Mouse (Mus musculus): ENCODE results near the gene Tnfrsf18. TPM values are rescaled to one million over a fixed set of nuclear protein-coding genes. Genes with fewer than 3 reads are reported as not detected.

The Tnfrsf18 gene
- polyA plus RNA-seq, 1 experiment: not detected

DNA sequence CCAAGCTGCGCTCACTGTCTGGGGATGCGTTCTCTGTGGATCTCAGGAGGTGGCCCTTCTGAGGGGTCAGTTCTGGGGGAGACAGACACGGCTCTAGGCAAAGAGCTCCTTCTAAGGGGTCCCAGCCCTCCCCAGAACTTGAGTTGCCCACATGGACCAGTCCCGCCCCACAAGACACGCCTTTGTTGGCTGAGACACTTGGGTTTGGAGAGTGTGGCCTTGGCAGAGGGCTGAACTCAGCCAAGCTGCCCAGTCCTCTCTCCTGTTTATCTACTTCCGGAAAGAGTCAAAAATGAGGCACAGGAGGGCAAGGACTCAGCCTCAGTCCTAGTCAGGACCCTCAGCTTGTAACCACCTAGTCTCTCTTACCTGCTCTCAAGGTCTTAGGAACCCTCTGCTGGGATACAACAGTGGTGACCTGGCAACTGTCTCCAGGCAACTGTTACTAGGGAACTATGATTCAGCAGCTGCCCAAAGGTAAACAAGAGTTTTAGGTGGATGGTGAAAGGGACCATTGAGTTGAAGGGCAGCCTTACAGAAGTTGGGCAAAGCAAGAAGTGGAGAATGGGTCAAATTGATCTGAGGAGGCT, 24.5 kb downstream of the Tnfrsf18 start:
- H3K27ac ChIP-seq (ENCODE audit: control insufficient read depth, insufficient read depth, low read depth, low read length): peak overlapping the region; percentile 59; the same call in 1 of the 2 replicates
- H3K4me1 ChIP-seq (ENCODE audit: control insufficient read depth, insufficient read depth, low read length): no peaks in the 10 kb centered on the region
- TF ChIP-seq CTCF (IDR thresholded peaks at IDR 0.05; ENCODE audit: control insufficient read depth, insufficient read depth, insufficient replicate concordance, low read depth, low read length) (no peak), POLR2A (IDR thresholded peaks at IDR 0.05; ENCODE audit: control insufficient read depth, low read depth, low read length) (no peak; the same call in 1 of the 2 replicates)
- H3K36me3 ChIP-seq (ENCODE audit: control insufficient read depth, insufficient read depth, low read length): no peaks in the 10 kb centered on the region
- H3K4me3 ChIP-seq (ENCODE audit: control insufficient read depth, low read depth, low read length): peak overlapping the region; percentile 83
- H3K27me3 ChIP-seq (ENCODE audit: control insufficient read depth, insufficient read depth, low read length): no peaks in the 10 kb centered on the region

DNA sequence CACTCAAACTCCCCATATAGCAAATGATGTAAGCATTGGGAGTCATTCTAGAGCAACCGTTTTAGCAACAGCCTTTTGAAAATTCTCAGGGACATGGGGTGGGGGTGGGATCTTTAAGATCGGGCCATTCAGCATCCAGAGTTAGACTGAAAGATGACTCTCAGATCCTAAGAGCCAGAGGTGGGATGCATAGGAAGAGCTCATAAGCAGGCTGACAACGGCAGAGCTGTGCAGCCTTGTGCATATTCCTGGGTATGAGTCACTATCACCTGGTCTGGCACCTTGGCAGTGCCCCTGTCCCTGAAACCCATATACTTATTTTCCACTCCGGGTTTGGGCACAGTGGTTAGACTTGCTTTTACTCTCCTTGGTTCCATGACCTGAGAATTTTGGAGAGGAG, 27.1 kb downstream of the Tnfrsf18 start:
- TF ChIP-seq POLR2A (IDR thresholded peaks at IDR 0.05; ENCODE audit: control insufficient read depth, low read depth, low read length) (no peak), CTCF (IDR thresholded peaks at IDR 0.05; ENCODE audit: control insufficient read depth, insufficient read depth, insufficient replicate concordance, low read depth, low read length) (no peak)
- no peak overlapping the region for H3K27ac ChIP-seq (ENCODE audit: control insufficient read depth, insufficient read depth, low read depth, low read length)
- H3K27me3 ChIP-seq (ENCODE audit: control insufficient read depth, insufficient read depth, low read length): no peaks in the 10 kb centered on the region
- no peaks in the 10 kb centered on the region for H3K4me1 ChIP-seq (ENCODE audit: control insufficient read depth, insufficient read depth, low read length)
- no peak overlapping the region for H3K4me3 ChIP-seq (ENCODE audit: control insufficient read depth, low read depth, low read length)
- H3K36me3 ChIP-seq (ENCODE audit: control insufficient read depth, insufficient read depth, low read length): no peaks in the 10 kb centered on the region

DNA sequence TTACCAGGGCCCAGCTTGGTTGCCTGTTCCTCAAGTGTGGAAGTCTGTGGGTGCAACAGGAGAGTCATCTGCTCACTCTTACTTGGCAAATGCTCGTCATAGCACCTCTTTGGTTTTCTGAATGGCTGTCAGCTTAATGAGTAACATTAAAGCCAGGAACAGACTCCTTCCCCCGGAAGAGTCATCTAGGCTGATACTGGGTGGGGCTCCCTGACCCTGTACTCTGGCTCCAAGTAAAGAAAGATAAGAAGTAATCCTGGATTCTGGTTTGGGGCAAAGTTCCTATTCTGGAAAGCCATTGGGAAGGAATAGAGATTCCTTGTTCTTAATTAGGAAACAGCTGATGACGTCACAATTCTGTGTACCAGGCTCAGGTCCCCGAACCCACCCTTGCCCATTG, 28.2 kb downstream of the Tnfrsf18 start:
- TF ChIP-seq CTCF (IDR thresholded peaks at IDR 0.05; ENCODE audit: control insufficient read depth, insufficient read depth, insufficient replicate concordance, low read depth, low read length) (no peak), POLR2A (IDR thresholded peaks at IDR 0.05; ENCODE audit: control insufficient read depth, low read depth, low read length) (no peak)
- Histone ChIP-seq H3K4me1 (ENCODE audit: control insufficient read depth, insufficient read depth, low read length) (no peaks in the 10 kb centered on the region), H3K4me3 (ENCODE audit: control insufficient read depth, low read depth, low read length) (no peak overlapping the region), H3K27me3 (ENCODE audit: control insufficient read depth, insufficient read depth, low read length) (no peaks in the 10 kb centered on the region), H3K27ac (ENCODE audit: control insufficient read depth, insufficient read depth, low read depth, low read length) (no peak overlapping the region), H3K36me3 (ENCODE audit: control insufficient read depth, insufficient read depth, low read length) (no peaks in the 10 kb centered on the region)

DNA sequence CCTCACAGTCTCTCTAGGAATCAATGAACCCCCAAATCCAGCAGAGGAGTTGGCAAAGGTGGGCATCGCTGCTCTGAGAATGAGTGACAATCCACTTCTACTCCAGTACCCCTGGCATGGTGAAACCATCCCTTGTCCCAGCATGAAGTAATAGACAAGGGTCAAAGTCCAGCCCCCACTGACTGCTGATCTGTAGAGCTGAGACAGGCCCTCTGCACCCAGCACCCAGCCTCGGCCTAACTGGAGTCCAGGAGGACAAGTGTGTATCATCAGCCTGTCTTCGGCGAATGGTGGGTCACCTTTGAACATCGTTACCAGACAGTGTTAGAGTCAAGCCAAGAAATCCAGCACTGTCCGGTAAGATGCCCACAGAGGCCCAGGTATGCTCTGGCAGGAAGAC, 28.6 kb downstream of the Tnfrsf18 start:
- H3K27ac ChIP-seq (ENCODE audit: control insufficient read depth, insufficient read depth, low read depth, low read length): no peak overlapping the region
- no peaks in the 10 kb centered on the region for H3K4me1 ChIP-seq (ENCODE audit: control insufficient read depth, insufficient read depth, low read length)
- H3K27me3 ChIP-seq (ENCODE audit: control insufficient read depth, insufficient read depth, low read length): no peaks in the 10 kb centered on the region
- no peak overlapping the region for H3K4me3 ChIP-seq (ENCODE audit: control insufficient read depth, low read depth, low read length)
- no peaks in the 10 kb centered on the region for H3K36me3 ChIP-seq (ENCODE audit: control insufficient read depth, insufficient read depth, low read length)
- TF ChIP-seq POLR2A (IDR thresholded peaks at IDR 0.05; ENCODE audit: control insufficient read depth, low read depth, low read length) (no peak), CTCF (IDR thresholded peaks at IDR 0.05; ENCODE audit: control insufficient read depth, insufficient read depth, insufficient replicate concordance, low read depth, low read length) (no peak)

DNA sequence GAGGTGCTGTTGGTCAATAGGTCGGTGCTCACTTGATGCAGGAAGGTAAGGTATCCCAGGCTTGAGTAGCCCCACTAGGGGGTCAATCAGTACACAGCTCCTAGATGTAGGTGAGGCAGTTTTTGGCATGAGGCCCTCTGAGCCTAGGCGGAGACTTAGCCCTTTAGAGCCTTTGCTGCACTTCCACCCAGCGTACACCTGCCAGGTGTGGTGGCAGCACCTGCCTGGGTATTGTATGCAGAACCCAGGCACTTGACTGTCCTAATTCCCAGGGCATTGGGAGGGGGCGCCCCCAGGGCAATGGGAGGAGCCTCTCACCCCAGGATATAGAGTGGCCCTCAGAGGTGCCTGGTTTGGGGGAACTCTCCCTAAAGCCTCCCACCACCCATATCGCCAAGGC, 29.2 kb downstream of the Tnfrsf18 start:
- Histone ChIP-seq H3K36me3 (ENCODE audit: control insufficient read depth, insufficient read depth, low read length) (no peaks in the 10 kb centered on the region), H3K27me3 (ENCODE audit: control insufficient read depth, insufficient read depth, low read length) (no peaks in the 10 kb centered on the region), H3K4me1 (ENCODE audit: control insufficient read depth, insufficient read depth, low read length) (no peaks in the 10 kb centered on the region), H3K4me3 (ENCODE audit: control insufficient read depth, low read depth, low read length) (no peak overlapping the region), H3K27ac (ENCODE audit: control insufficient read depth, insufficient read depth, low read depth, low read length) (no peak overlapping the region)
- TF ChIP-seq POLR2A (IDR thresholded peaks at IDR 0.05; ENCODE audit: control insufficient read depth, low read depth, low read length): no peak
- TF ChIP-seq CTCF (IDR thresholded peaks at IDR 0.05; ENCODE audit: control insufficient read depth, insufficient read depth, insufficient replicate concordance, low read depth, low read length): no peak

DNA sequence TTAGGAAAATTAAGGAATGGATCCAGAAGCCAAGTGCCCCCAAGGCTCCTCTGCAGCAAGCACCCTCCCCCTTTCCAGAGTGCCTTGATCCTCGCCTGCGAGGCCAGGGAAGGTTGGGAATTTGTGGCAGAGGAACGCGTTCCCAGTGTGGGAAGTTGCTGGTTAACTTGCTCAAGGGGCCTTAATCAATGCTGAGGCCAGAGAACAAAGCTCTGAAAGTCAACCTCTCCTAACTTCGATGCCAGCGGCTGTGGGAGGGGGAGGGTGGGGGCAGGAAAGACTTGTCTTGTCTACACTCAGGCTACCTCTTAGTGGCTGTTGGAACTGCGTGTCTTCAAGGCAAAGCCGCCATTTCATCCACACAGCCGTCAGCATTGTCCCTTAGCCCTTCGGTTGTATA, 31.7 kb downstream of the Tnfrsf18 start:
- Histone ChIP-seq H3K27me3 (ENCODE audit: control insufficient read depth, insufficient read depth, low read length) (no peaks in the 10 kb centered on the region), H3K27ac (ENCODE audit: control insufficient read depth, insufficient read depth, low read depth, low read length) (no peak overlapping the region), H3K4me1 (ENCODE audit: control insufficient read depth, insufficient read depth, low read length) (no peaks in the 10 kb centered on the region), H3K36me3 (ENCODE audit: control insufficient read depth, insufficient read depth, low read length) (no peaks in the 10 kb centered on the region), H3K4me3 (ENCODE audit: control insufficient read depth, low read depth, low read length) (no peak overlapping the region)
- no peak for TF ChIP-seq CTCF (IDR thresholded peaks at IDR 0.05; ENCODE audit: control insufficient read depth, insufficient read depth, insufficient replicate concordance, low read depth, low read length)
- TF ChIP-seq POLR2A (IDR thresholded peaks at IDR 0.05; ENCODE audit: control insufficient read depth, low read depth, low read length): no peak

DNA sequence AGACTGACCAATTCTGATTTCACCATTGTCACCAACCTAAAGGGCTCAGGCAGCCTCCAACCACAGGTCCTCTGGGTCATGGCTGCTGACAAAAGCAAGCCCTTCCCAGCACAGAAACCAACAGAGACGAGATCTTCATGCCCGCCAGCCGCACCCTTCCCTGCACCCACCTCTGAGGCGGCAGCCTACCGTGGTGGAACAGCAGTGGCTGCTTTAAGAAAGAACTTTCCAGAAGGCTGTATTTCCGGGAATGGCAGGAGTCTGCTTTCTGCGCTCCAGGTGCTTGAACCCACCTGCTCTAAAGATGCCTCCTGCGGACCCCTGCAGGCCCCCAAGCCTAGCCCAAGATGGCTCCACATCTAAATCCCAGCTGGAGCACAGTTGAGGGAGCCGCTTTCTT, 32.9 kb downstream of the Tnfrsf18 start:
- H3K4me3 ChIP-seq (ENCODE audit: control insufficient read depth, low read depth, low read length): no peak overlapping the region
- H3K27me3 ChIP-seq (ENCODE audit: control insufficient read depth, insufficient read depth, low read length): no peaks in the 10 kb centered on the region
- TF ChIP-seq POLR2A (IDR thresholded peaks at IDR 0.05; ENCODE audit: control insufficient read depth, low read depth, low read length) (no peak), CTCF (IDR thresholded peaks at IDR 0.05; ENCODE audit: control insufficient read depth, insufficient read depth, insufficient replicate concordance, low read depth, low read length) (no peak)
- H3K36me3 ChIP-seq (ENCODE audit: control insufficient read depth, insufficient read depth, low read length): no peaks in the 10 kb centered on the region
- H3K27ac ChIP-seq (ENCODE audit: control insufficient read depth, insufficient read depth, low read depth, low read length): no peak overlapping the region
- H3K4me1 ChIP-seq (ENCODE audit: control insufficient read depth, insufficient read depth, low read length): no peaks in the 10 kb centered on the region

DNA sequence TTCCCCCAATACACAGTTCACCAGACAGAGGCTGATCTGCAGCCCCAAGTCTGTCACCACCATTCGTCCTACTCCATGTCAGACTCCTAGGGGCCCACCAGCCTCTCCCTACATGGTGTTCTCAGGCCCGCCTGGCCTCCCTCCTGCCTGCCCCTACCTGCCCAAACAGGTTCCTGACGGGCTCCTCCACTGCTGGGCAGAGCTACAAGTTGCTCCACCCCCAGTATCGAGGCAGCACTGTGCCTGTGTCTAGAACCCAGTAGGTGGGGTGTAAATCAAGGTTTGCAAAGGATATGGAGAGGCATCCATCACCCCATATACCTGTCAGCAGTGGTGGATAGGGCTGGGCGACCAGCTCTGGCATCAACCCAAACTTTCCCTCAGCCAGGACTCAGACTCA, 33.3 kb downstream of the Tnfrsf18 start, which contains the start of gene Ttll10:
Gene Ttll10, minus strand, starts transcription at position 154 of the 400 bp plus-strand sequence.
- Histone ChIP-seq H3K27ac (ENCODE audit: control insufficient read depth, insufficient read depth, low read depth, low read length) (no peak within 1 kb of the TSS), H3K27me3 (ENCODE audit: control insufficient read depth, insufficient read depth, low read length) (no peaks in the 10 kb centered on the region), H3K36me3 (ENCODE audit: control insufficient read depth, insufficient read depth, low read length) (no peaks in the 10 kb centered on the region), H3K4me3 (ENCODE audit: control insufficient read depth, low read depth, low read length) (no peak within 1 kb of the TSS), H3K4me1 (ENCODE audit: control insufficient read depth, insufficient read depth, low read length) (no peaks in the 10 kb centered on the region)
- TF ChIP-seq POLR2A (IDR thresholded peaks at IDR 0.05; ENCODE audit: control insufficient read depth, low read depth, low read length) (no peak), CTCF (IDR thresholded peaks at IDR 0.05; ENCODE audit: control insufficient read depth, insufficient read depth, insufficient replicate concordance, low read depth, low read length) (no peak)

Data from testis, adult 2 months (tissue).